Mouse (Mus musculus): ENCODE data around the gene Adrb1.

Gene Adrb1

GRCm38 (mm10) chr19:56703238-56704097, 18.5 kb upstream of the Adrb1 start:
- DNase-seq (ENCODE audit: low spot score), result peak; percentile 64

DNA sequence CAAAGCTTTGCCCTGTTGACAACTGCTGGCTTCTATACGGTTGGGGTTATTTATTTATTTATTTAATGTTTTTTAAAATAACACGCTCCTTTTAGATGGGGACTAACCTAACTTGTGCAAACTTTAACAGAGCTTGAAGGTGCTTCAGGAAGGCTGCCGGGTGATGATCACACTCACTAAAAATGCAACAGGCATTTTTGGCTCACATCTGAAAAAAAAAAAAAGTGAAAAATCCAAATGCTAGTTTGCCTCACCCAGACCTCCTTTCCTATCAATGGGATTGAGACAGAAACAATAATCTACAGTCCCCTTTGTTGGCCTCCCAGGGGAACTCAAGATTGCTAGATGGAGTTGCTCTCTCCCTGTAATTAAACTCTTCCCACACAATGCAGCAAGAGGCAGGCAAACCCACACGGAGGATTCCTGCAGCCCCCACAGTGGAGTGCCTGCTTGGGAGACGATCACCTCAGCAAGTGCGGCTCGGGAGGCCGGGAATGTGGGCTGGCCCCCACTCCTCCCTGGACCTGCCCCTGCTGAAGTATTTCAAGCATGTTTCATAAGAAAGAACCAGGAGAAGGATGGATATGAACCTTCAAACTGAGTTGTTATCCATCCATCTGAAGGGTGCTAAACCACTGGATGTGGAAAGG, 16.8 kb upstream of the Adrb1 start:
- no peak for DNase-seq (ENCODE audit: low spot score)

- DNase-seq (ENCODE audit: low spot score), result no peak
These were observed 13.2 kb upstream of the Adrb1 start for GRCm38 (mm10) chr19:56708794-56709193.

- no peak for DNase-seq (ENCODE audit: low spot score)
These were observed 11.7 kb upstream of the Adrb1 start for GRCm38 (mm10) chr19:56710131-56710905.

- no peak for DNase-seq (ENCODE audit: low spot score)
These were observed 8.4 kb upstream of the Adrb1 start for GRCm38 (mm10) chr19:56713613-56714012.

GRCm38 (mm10) chr19:56714661-56715170, 7.3 kb upstream of the Adrb1 start:
- DNase-seq (ENCODE audit: low spot score), result no peak

GRCm38 (mm10) chr19:56718046-56718445, 4.0 kb upstream of the Adrb1 start:
- DNase-seq (ENCODE audit: low spot score), result no peak

GRCm38 (mm10) chr19:56720882-56721281, 1.1 kb upstream of the Adrb1 start:
- DNase-seq (ENCODE audit: low spot score), result no peak

GRCm38 (mm10) chr19:56722291-56722707, 300 bp downstream of the Adrb1 start:
- DNase-seq (ENCODE audit: low spot score), result no peak

GRCm38 (mm10) chr19:56722711-56723330, 822 bp downstream of the Adrb1 start:
- no peak for DNase-seq (ENCODE audit: low spot score)

DNA sequence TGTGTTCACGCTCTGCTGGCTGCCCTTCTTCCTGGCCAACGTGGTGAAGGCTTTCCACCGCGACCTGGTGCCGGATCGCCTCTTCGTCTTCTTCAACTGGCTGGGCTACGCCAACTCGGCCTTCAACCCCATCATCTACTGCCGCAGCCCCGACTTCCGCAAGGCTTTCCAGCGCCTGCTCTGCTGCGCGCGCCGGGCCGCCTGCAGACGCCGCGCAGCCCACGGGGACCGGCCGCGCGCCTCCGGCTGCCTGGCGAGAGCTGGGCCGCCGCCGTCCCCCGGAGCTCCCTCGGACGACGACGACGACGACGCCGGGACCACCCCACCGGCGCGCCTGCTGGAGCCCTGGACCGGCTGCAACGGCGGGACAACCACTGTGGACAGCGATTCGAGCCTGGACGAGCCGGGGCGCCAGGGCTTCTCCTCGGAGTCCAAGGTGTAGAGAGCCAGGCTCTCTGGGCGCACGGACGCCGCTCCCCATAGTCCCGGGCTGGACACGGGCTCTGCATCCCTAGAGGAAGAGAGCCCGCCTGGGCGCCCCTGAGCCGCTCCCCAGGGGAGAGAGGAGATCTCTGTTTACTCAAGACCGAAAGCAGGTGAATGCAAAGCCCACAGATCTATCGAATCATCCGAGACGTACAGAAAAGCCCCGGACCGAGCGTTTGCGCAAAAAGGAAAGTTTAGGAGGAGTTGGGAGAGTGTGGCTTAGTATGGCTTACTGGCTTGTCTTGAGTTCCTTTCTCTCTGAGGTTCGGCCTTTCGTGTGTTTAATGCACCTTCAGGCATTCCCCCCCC, 1.5 kb downstream of the Adrb1 start:
- DNase-seq (ENCODE audit: low spot score), result no peak

GRCm38 (mm10) chr19:56724126-56724597, 2.2 kb downstream of the Adrb1 start:
- DNase-seq (ENCODE audit: low spot score), result no peak

DNA sequence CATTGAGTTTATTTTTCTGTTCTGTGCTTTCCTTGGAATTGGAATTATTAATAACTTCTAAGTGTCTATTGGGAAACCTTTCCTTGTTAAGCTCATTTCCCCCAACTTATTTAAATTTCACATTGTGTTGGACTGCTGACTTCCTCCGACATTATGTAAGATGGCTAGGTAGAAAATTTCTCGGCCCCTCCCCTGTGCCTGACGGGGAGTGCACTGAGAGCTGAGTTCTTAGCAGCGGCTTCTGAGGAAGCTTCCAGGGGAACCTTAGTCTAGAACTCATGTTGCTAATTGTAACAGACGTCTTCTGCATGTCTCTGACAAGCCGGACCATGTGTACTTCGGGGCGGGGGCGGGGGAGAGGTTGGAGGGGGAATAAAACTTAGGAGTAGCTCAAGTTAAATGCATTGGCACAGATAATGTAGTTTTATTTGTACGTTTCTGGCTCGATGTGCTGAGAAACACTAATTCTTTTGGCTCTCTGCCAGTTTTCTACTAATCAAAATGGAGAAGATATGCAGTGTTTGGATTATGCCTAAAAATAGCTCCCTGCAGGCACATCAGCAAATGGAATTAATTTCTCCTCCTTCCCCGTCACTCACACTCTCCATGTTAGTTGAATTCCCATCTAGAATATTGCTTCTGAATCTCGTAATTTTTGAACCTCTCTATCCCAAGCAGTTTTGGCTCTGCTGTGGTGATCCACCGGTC, 5.3 kb downstream of the Adrb1 start:
- DNase-seq (ENCODE audit: low spot score), result no peak

GRCm38 (mm10) chr19:56734033-56734572, 12.1 kb downstream of the Adrb1 start:
- peak; percentile 28 for DNase-seq (ENCODE audit: low spot score)

DNA sequence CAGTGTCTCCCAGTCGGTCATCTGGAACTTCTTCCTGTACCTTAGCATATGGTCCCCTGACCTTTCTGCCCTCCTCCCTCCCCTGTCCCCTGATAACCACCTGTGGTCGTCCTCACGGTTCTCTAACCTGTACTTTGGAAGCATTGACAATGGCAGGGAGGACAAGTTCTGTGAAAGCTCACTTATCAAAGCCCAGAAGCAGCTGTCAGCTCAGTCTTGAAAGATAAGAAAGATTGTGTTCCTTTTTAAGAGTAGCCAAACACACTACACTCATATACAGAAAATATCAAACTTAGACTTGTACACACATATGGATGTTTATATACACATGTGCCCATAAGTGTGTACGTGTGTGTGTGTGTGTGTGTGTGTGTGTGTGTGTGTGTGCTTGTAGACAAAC, 13.7 kb downstream of the Adrb1 start:
- no peak for DNase-seq (ENCODE audit: low spot score)

DNA sequence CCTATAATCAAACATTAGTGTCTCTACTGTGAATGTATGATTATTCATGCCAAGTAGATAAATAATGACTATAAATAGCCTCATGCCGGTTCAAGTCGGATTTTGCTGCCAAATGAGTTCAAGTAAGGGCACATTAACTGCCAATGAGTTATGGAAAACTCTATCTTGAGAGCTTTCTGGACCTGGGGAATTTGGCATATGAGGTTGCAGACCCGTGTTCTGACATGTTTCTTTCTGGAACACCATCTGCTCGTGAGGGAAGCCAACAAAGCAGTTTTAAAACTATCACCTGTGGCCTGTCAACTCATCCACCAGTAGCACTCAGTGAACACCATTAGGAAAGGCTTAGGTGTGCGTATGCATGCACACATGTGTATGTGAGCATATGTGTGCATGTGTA, 14.3 kb downstream of the Adrb1 start:
- DNase-seq (ENCODE audit: low spot score), result peak; percentile 73

- DNase-seq (ENCODE audit: low spot score), result peak; percentile 32
These were observed 23.1 kb downstream of the Adrb1 start for GRCm38 (mm10) chr19:56745061-56745460.

DNA sequence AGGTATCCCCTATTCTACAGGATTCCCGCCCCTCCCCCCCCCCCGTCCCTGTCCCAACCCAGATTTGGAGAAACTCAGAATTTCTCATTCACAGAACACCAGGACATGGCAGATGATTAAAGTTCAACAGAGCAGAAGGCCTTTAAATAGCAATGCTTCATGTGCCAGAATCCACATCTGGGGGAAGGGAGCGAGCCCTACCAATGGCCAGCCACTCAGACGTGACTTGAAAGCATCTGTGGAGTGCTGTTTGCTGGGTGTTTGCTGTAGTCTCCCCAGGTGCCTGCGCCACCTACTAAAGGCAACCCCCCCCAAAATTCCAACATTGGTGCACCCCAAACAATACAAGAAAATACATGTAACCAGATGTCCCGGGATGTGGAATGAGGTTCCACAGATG, 23.5 kb downstream of the Adrb1 start:
- peak; percentile 57 for DNase-seq (ENCODE audit: low spot score)

DNA sequence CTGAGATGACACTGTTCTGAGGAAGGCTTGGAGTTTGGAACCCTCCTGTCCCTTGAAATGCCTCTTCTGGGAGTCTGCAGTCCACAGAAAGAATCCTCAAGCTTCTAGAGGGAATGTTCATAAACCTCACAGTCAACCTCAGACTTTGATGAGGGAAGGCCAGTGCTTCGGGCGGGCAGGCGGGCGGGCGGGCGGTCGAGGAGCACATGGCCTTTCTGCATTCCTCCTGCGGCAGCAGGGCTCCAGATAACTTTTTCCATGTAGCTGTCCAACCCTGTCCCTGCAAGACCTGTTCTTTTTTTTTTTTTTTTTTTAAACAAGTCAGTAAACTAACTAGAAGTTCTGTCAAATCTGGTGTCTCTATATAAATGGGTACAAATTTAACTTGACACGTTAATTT, 24.6 kb downstream of the Adrb1 start:
- DNase-seq (ENCODE audit: low spot score), result no peak

DNA sequence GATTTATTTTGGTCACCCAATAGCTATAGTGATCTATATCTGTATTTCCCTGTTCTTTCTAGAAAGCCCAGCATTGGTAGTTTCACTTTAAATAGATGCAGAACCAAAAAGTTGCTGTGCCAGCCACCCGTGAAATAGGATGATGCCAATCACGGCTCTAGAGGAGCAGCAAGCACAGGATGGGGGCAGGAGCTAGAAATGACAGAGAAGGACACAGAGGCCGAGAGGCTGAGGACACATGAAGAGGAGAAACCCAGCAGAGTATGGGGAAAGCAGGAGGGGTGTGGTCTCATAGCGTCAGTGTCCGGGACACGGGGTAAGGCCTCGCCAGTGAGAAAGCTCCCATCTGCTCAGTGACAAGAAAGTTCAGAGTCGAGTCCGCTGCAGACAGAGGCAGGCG, 25.9 kb downstream of the Adrb1 start:
- no peak for DNase-seq (ENCODE audit: low spot score)
